Comparison of ENCODE assay signal across 9 mouse cellular contexts in genomic region chr8:45410882-45411281, GRCm38 (mm10). TPM values are rescaled to one million over a fixed set of nuclear protein-coding genes. Genes with fewer than 3 reads are reported as not detected.
DNase-seq lines count a peak whose midpoint lies in the region; ATAC-seq and TF ChIP-seq lines count a peak whose summit lies in the region.
"Had no signal": no experiment of that assay in that cellular context is flagged by ENCODE, and none has a peak within 500 bp of the region (broad histone marks: within the 10 kb centered on the region; RNA-seq: fewer than 3 reads in every experiment).

TSS of gene Tlr3 (minus strand) at chr8:45411080.

- H3K4me1 ChIP-seq in heart, embryonic 13.5 days = peaks cover 10% of the 10 kb centered on the region
- no peaks in the 10 kb centered on the region for H3K4me1 ChIP-seq in embryonic facial prominence, embryonic 12.5 days
- H3K4me1 ChIP-seq in intestine, postnatal 0 days (replicated peaks; ENCODE audit: control insufficient read depth, insufficient read depth, low read length) = no peaks in the 10 kb centered on the region

- 57% methylated on average over 2 of the region's 2 CpGs for WGBS in heart, embryonic 13.5 days
- 52% methylated on average over 2 of the region's 2 CpGs for WGBS in embryonic facial prominence, embryonic 12.5 days
- WGBS in intestine, postnatal 0 days = 27% methylated on average over 2 of the region's 2 CpGs

- H3K27me3 ChIP-seq in heart, embryonic 13.5 days (replicated peaks) = no peaks in the 10 kb centered on the region
- no peaks in the 10 kb centered on the region for H3K27me3 ChIP-seq in embryonic facial prominence, embryonic 12.5 days
- no peaks in the 10 kb centered on the region for H3K27me3 ChIP-seq in intestine, postnatal 0 days (replicated peaks; ENCODE audit: control insufficient read depth, insufficient read depth, low read length)
- H3K27me3 ChIP-seq: Patski had no signal

- no peak for ATAC-seq in heart, embryonic 13.5 days (ENCODE audit: extremely low read depth, insufficient number of reproducible peaks, low FRiP score, low TSS enrichment)
- ATAC-seq in embryonic facial prominence, embryonic 12.5 days (ENCODE audit: insufficient number of reproducible peaks, insufficient read depth, low FRiP score, low TSS enrichment) = no peak
- peak; percentile 87 for ATAC-seq in intestine, postnatal 0 days
- ATAC-seq in megakaryocyte progenitor cell, adult 5-6 weeks (replicated peaks; ENCODE audit: poor library complexity) = no peak

- no peak for DNase-seq in heart, postnatal 4 days
- DNase-seq in lung, postnatal 25 days (ENCODE audit: low spot score) = peak; percentile 15
- DNase-seq in layer of hippocampus, adult 9-11 months = no peak
- DNase-seq in layer of hippocampus, postnatal 36 days = no peak

- no peak for TF ChIP-seq CTCF in intestine, postnatal 0 days (IDR thresholded peaks at IDR 0.05; ENCODE audit: low read depth)

- peak within 1 kb of the TSS; percentile 55 for H3K4me3 ChIP-seq in heart, embryonic 13.5 days
- H3K4me3 ChIP-seq in embryonic facial prominence, embryonic 12.5 days = peak within 1 kb of the TSS; percentile 32
- H3K4me3 ChIP-seq in intestine, postnatal 0 days (ENCODE audit: low read depth, low read length) = peak within 1 kb of the TSS; percentile 52

- H3K9me3 ChIP-seq in heart, embryonic 13.5 days = no peaks in the 10 kb centered on the region
- no peaks in the 10 kb centered on the region for H3K9me3 ChIP-seq in embryonic facial prominence, embryonic 12.5 days
- no peaks in the 10 kb centered on the region for H3K9me3 ChIP-seq in intestine, postnatal 0 days (ENCODE audit: control insufficient read depth)

- H3K27ac ChIP-seq in heart, embryonic 13.5 days (replicated peaks) = peak within 1 kb of the TSS; percentile 83
- peak within 1 kb of the TSS; percentile 41; the same call in 1 of the 2 replicates for H3K27ac ChIP-seq in embryonic facial prominence, embryonic 12.5 days
- H3K27ac ChIP-seq in intestine, postnatal 0 days (ENCODE audit: low read depth, low read length) = peak within 1 kb of the TSS; percentile 76

- peak within 1 kb of the TSS; percentile 73 for H3K9ac ChIP-seq in heart, embryonic 13.5 days
- H3K9ac ChIP-seq in embryonic facial prominence, embryonic 12.5 days = no peak within 1 kb of the TSS
- H3K9ac ChIP-seq in intestine, postnatal 0 days (ENCODE audit: low read depth, low read length) = peak within 1 kb of the TSS; percentile 35; the same call in 1 of the 2 replicates

- peak within 1 kb of the TSS; percentile 71 for H3K4me2 ChIP-seq in heart, embryonic 13.5 days
- peak within 1 kb of the TSS; percentile 53 for H3K4me2 ChIP-seq in embryonic facial prominence, embryonic 12.5 days (replicated peaks)
- H3K4me2 ChIP-seq in intestine, postnatal 0 days (replicated peaks; ENCODE audit: low read depth) = peak within 1 kb of the TSS; percentile 67

- no peaks in the 10 kb centered on the region for H3K36me3 ChIP-seq in heart, embryonic 13.5 days
- H3K36me3 ChIP-seq in embryonic facial prominence, embryonic 12.5 days = no peaks in the 10 kb centered on the region
- H3K36me3 ChIP-seq in intestine, postnatal 0 days (ENCODE audit: control insufficient read depth, insufficient read depth) = no peaks in the 10 kb centered on the region

RNA-seq across cellular contexts. Expression of gene Tlr3, which starts in this region (rescaled TPM):
- polyA plus RNA-seq in heart, embryonic 13.5 days (2015; fragmentation: Nextera tagmentation; extraction: Ambion mirVana) = 1.8 TPM in 2 replicates
- 1 to 10 TPM; 6.9 to 7.9 TPM for total RNA-seq in heart, postnatal 4 days (2021)
- 1.2 and 1.4 TPM in 2 replicates for polyA plus RNA-seq in embryonic facial prominence, embryonic 12.5 days (2016; fragmentation: Nextera tagmentation; extraction: Ambion mirVana)
- polyA plus RNA-seq in intestine, postnatal 0 days (2015; fragmentation: Nextera tagmentation; extraction: Ambion mirVana) = 0.93 and 1.8 TPM in 2 replicates
- 1.2 and 1.9 TPM in 2 replicates for total RNA-seq in megakaryocyte progenitor cell, adult 5-6 weeks (2015)
- 0.24 and 1.6 TPM in 2 replicates for total RNA-seq in megakaryocyte progenitor cell, adult 5-6 weeks (2017)
- total RNA-seq in layer of hippocampus, postnatal 36 days (2021) = 1 to 10 TPM; 7.5 to 8.3 TPM
